Mouse (Mus musculus): ENCODE data around the gene Mecr.
A peak's percentile ranks its signal among the peaks of the same experiment; 100 is the strongest.

Gene Mecr

DNA sequence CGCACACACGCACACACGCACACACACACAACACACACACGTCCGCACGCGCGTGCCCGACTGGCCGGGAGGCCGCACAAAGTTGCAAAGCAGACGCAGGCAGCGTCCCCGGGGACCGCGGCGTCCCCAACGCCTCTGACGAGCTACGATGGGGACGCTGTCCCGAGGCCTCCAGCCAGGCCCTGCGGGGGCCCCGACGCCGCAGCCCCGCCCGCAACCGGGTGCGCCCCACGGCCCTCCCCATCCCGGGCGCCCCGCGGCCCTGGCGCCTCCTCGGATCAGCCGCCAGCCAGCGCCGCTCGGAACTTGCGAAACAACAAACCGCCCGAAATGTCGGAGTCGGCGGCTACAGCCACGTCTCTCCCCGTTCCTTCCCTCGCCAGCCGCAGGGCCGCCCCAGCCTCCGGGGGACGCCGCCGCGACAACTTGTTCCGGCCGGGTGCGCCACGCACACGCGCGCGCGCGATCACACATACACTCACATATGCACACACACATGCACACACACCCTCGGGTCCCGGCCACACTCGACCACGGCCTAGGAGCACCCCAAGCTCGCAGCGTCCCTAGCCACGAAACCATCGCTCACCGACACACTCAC, 6.3 kb upstream of the Mecr start:
- peak; percentile 63 to 74 for DNase-seq

DNA sequence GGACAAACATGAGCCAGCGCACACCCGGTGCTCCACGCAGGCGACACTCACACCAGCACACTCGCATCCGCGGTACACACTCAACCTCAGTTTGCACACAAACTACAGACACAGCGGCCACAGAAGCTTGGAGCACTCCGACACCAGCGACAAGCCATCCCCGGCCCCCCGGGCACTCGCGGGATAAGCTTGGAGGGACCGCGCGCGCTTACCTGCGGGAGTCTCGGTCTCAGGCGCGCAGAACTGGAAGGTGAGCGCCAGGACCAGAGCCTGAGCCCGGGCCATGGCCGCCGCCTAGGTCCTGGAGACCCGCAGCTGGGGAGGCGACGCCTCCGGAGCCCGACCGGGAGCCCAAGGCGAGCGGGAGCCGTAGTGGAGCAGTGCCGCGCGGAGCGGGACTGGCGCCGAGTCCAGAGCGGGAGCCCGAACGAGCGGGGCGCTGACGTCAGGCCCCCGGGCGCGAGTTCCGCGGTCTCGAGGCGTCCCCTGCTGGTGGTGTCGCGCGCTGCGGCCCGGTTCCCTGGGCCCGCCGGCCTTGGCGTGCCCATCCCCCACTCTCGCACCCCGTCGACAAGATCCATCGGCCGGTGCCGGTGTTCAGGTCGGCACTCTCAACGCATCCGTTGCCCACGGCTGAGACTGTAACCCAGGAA, 5.3 kb upstream of the Mecr start, which contains the start of gene Ptpru:
TSS of gene Ptpru (minus strand) at position 417 of the 653 bp plus-strand sequence.
- peak; percentile 96 to 97 for DNase-seq

DNA sequence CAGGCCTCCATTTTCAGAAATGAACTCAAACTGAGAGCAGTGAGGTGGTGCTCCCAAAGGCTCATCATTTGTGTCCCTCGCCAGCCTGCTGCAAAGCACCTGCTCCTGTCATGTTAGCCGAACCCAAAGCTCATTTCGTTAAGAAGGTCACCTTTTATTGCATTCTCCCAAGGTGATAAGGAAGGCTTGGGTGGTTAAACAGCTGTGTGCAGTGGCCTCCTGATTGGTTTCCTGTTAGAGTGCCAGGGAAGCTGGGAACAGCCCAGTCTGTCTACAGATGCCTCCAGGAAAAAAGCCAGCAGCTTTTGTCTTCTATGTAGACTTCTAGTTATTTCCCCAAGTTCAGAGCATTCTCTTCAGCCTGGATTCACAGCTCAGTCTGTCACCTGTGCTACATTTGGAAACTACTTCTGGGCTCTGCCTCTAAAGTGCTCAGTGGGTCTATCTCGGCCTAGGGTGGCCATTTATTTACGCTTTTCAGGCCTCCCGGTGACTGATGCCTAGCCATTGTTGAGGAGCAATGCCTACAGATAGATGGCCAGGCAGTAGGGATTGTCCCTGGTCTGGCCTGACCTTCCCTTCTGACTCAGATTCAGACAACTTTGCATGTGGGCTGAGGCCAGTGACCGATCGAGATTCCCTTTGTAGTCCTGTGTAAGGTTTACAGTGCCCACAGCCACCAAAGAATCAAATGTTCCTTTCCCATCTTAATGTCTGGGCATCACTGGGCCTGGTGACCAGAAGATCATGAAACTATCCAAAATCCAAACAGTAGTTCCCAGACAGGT, 2.9 kb downstream of the Mecr start:
- DNase-seq, result no peak

DNA sequence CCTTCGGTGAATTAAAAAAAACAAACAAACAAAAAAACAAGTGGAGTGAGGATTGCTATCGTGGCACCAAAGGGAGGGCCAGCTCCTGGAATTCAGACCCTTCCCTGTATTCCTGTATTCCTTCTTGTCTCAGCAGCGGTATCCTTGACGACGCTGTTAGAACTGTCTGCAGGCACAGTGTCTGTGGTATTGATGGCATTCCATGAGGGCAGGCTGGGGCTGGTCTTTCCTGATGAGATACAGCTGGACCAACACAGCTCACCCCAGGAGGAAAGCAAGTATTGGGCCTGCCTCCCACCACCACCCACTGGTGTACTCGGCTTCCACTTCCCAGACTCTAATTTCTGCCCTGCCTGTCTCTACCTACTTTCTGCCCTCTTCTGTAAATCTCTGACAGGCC, 4.8 kb downstream of the Mecr start:
- no peak for DNase-seq

DNA sequence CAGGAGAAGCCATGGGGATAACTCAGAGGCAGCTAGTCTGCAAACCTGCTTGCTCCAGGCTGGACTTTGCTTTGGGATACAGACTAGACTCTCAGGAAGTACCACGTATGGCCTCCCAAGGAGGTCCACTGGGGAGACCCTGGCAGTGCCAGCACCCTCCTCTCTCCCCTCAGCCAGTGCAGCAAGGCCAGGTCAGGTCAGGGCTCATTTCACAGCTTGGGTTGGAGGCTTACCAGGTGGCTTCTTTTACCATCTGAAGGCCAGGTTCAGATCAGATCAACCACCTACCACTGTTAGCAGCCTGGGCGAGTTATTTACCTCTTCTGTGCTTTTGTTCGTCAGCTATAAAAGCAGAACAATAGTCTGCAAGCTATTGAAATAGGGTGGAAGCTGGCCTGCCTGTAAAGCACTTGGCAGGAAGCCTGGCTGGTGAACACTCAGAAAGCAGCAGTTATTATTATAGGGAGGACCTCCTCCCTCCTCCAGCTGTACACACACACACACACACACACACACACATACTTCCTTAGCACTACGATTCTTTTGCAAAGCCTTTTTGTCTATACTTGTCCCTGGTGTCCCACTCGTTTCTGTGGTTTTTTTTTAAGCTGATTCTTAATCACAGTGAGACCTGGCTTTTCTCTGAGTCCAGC, 6.8 kb downstream of the Mecr start:
- DNase-seq, result peak; percentile 68 to 76

DNA sequence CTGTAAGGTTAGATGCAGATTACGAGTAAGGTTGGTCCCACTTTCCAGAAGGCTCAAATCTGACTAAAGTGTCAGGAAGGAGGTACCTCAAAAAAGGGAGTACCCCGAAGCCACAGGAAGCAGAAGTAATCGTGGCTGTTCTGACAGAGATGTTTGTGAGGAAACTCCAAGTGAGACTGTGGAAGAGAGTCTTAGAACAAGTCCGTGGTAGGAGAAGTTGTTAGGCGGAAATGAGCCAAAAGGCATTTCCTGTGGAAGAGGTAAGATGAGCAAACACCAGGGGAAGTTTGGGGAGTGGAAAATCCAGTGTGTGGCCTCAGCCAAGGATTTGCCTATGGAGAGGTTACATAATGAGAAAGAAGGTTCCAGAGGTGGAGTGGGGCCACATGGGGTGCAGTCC, 11.7 kb downstream of the Mecr start:
- DNase-seq, result no peak

DNA sequence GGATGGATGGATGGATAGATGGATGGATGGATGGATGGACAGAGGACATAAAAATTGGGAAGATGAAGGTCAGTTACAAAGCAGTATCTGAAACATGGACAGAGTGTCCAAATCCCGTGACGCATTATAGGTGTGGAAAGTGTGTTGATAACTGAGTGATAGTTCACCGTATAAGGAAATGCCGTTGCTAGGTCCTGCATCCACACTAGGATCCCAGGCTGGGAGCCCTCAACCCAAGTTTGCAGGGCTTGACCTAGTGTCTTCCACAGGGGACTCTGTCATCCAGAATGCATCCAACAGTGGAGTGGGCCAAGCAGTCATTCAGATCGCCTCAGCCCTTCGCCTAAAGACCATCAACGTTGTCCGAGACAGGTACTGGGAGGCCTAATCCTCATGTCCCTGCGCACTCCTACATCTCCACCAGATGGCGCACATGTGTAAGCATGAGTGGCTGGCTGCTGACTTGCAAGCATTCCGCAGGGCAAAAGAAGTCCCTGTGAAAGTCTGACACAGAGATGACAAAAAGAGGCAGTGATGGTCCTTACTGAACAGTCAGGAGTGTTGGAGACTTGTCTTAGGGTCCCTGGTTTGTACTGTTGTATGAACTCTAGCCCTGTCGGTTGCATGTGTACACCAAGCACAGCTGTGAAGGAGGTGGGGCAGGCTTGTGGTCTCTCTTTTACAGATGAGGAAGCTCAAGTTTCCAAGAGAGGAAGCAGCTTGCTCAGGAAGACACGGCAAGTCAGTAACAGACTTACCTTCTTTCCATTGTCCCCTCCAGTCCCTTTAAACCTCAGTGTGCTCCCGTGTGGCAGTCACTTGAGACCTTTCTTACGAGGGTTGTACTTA, 17.4 kb downstream of the Mecr start:
- DNase-seq, result peak; percentile 89 to 91

DNA sequence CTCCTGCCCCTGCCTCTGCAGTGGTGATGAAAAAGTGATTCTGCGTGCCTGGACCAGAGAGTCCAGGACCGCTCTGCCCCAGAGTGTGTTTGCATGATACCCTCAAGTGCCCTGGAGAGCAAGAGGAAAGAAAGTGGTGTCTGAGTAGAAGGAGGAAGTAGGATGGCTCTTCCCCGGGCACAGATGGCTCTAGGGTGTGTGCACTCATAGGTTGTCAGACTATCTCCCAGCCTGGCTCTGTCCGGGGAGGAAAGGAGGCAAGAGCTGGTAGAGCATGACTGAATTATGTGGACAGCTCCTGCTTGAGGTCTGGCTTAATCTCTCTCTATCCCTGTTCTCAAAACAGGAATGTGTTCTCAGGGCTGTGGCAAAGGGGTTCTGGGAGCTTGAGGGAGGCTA, 18.1 kb downstream of the Mecr start:
- no peak for DNase-seq

DNA sequence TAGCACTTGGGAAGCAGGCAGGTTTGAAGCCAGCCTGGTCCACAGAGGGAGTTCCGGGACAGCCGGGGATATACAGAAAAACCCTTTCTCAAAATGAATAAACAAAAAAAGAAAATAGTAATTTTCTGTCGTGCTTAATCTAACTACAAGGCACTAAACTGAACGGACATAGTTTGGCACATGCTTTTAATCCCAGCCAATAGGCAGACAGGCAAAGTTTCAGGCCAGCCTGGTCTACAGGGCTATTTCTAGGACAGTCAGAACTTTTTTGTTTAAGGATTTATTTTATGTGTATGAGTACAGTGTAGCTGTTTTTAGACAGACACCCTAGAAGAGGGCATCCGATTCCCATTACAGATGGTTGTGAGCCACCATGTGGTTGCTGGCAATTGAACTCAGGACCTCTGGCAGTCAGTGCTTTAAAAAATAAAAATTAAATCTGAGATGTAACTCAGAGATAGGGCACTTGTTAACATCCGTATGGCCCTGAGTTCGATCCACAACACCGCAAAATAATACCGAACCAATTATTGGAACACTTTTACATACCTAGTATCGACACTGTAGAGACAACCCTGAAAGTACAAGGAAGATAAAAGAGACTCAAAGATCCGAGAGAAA, 29.5 kb downstream of the Mecr start:
- DNase-seq, result no peak

DNA sequence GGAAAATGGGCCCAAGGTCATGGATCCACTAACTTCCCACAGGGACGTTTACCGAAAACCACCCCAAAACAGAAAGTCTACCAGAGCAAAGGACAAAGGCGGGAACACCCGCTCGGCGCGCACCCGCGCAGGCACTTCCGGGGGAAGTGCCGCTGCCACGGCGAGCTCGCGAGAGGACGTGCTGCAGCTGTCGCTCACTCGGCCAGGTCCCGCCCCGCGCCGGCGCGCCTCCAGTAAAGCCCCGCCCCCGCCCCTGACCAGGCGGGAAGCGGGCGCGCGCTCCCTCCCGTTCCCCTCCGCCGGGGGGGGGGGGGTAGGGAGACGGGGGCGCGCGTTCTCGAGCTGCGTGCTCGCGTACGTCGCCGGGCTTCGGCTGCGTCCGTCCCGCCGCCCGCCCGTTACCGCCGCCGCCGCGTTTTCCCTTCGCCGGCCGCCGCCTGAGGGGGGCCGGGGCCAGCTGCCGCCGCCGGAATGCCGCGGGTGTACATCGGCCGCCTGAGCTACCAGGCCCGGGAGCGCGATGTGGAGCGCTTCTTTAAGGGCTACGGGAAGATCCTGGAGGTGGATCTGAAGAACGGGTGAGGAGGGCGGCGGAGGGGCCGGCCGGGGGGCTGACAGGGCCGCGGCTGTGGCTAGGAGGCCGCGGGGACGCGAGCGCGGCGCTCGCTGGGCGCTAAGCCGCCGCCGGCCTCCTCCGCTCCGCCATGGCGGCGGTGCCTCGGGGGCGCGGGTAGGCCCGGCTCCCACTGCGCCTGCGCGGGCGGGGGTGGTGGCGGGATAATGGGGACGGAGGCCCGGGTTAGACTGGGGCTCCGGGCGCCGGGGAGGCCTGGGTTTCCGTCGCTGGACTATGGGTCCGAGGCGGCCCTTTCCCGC, 30.3 kb downstream of the Mecr start, which contains the start of gene Srsf4:
TSS of gene Srsf4 (plus strand) at position 325 of the 876 bp plus-strand sequence.
- peak; percentile 96 to 98 for DNase-seq

DNA sequence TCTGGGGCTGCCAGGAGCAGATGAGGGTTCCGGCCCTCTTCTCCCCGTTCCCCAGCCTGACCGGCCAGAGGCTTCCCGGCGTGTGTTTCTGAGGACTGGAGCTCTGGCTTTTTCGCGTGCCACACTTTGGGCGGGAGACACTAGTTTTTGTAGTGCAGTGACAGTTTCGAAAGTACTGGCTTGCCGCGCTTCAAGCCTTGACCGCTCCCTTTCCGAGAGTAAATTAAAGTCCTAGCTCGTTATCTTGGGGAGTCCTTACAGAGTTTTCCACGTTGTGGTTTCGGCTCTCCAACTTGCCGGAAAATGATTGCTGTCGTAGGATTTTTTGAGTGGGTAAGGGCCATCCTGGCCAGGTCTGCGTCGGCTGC, 30.9 kb downstream of the Mecr start:
- DNase-seq, result no peak

DNA sequence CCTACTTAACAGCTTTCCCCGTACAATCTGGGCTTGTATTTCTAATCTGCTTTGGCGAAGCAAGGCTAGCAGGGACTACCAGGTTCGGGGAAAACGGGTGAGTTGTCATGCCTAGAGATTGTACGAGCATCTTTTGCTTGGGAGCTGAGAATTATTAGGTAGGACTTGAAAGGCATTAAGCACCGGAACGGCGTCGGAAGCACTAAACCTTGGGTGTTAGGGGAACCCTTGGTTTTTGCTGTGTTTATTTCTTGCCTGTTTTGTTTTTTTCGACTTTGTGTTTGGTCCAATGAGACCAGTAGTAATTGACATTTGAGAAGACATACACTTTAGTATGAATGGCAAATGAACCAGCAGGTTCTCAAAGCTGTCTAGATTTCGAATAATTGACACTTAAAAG, 31.3 kb downstream of the Mecr start:
- DNase-seq, result no peak

DNA sequence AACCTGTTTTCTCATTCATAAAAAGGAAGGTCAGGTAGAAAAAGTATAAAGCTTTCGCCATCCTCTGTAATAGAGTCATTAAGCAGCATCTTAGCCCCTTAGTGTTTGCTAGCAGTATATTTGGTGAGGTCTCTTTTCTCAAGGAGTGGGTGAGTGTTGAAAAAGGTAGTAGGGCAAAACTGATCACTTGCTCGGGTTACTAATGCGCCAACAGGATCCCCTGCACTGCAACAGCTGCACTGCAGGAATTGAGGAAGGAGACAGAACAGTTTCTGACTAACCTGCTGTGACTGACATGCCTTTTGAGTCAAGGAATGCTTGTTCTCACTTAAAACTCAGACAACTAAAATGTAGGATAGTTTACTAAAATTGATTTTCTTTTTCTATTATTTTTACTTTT, 32.0 kb downstream of the Mecr start:
- no peak for DNase-seq

DNA sequence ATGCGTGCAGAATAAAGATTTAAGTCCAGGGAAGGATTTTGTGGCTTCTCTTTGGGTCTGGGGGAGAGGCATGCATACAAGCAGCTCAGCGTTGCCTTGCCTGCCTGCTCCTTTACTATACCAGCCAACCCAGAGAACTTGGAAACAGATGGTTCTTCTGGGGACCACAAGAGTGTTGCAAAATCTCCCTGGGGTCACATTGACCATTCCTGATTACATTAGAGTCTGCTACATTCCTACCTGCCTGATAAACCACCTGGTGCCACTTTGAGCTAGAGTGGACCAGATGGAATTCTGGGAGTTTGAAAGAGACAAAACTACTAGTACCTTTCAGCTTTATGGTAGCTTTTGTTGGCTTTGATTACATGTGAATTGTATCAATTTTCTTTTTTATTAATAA, 33.6 kb downstream of the Mecr start:
- no peak for DNase-seq

DNA sequence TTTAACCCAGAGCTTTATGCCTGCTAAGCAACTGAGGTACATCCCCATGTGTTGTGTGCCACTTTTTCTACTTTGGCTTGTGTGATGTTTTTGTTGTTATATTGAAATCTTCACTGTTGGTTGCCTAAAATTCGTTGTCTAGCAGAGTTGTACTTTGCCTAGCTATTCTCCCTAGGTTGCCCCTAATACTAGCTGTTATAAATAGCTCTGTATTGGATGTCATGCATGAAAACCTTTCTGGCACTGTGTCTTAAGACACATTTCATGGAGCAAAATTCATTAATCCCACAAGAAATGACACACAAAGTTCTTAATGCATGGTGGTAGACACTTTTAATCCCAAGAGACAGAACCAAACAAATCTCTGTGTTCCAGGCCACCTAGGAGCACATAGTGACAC, 36.4 kb downstream of the Mecr start:
- no peak for DNase-seq

DNA sequence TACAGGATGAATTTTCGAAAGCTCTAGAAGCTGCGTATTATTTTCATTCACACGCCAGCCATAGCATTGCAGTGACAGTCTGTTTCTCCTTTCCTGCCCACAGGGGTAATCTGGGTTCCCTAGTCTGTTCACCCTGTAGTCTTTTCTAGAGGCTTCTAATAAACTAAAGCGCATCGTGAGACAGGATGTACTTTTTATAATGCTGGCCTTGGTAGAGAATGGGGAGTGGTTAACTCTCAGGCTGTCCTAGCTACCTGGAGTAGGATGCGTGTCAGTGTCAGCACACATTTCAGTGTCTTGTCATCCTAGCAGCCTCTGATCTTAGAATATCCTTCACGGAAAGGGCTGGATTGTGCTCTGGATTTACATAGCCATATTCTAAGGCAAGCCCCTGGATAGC, 38.0 kb downstream of the Mecr start:
- DNase-seq, result no peak

DNA sequence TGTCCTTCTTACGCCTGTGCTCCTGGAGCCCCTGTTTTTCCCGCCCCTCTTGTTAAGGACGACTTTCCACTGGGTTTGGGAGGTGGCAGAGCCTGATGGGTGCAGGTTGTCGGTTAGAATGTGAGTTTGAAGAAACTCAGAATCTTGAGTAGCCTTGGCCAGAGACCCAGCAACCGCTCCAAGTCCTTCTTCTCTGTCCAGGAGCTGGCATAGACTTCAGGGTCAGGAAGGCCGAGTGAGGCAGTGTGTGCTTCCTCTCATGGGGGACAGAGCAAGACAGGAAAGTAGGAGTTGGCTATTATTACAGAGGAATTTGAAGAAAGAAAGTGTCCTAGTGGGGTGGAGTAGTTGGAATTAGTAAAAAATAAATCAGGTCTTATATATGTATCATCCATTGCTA, 40.3 kb downstream of the Mecr start:
- no peak for DNase-seq

DNA sequence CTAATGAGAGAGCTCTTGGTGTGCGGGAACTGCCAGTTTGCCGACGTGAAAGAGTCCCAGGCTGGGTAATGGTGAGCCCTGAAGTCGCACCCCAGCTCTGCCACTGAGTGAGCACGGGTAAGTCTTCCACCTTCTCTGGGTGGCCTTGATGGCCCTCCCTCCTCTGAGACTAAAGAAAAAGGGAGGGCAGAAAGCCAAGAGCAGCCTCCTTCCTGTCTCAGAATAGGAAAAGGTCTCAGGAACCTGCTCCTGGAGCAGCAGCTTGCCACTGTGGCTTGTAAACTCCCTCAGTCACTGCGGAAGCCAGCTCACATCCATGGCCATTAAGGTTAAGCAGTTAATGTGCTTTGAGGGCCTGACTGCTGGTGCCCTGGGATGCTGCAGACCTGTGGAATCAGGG, 42.1 kb downstream of the Mecr start:
- no peak for DNase-seq

DNA sequence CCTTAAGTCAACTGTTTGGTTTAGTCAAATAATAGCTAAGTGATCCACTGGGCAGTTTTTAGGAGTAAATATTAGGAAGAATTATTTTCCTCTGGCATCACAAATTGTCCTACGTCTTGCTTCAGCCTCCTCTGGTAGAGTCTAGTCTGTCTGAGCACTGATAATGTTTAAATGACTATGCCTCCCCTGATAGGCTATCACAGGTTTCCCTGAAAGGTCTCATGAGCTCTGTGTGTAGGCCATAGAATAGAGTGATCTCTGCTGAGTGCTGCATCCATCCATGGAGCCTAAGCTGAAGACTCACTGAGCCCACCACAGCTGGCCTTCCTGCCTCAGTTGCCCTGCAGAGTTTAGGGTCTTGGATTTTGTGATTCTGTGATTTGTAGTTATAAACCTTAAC, 45.3 kb downstream of the Mecr start:
- no peak for DNase-seq

DNA sequence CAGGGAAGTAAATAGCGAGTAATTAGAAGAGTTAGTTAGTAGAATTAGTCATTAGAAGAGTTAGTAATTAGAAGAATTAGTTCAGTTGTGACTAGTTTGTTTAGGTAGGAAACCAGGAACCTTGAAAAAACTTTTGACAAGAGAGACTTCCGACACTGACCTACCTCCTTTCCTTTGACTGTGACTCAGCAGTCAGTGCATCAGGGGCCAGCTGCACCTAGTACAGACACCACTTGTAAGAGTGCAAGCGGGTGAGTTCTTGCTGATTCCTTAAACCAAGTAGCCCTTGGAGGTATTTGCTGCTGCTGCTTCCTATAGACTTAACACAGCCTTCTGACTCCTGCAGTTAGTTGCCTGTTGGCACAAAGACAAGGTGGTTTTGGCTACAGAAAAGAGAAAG, 47.4 kb downstream of the Mecr start:
- no peak for DNase-seq

DNA sequence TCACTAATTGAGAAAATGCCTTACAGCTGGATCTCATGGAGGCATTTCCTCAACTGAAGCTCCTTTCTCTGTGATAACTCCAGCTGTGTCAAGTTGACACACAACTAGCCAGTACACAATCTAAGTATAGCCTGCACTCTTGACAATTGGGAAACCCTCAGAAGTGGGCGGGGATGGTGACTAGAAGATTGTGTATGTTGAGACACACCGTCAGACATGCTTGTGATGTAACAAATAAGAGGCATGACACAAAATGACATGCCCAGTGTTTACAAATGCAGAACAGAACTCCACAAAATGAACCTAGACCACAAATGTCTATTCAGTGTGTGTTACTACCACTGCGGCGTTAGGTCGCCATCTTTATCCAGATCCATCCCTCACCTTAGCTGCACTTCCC, 53.8 kb downstream of the Mecr start:
- no peak for DNase-seq
